12 mouse cellular contexts compared by ENCODE assay signal in the genomic region with DNA sequence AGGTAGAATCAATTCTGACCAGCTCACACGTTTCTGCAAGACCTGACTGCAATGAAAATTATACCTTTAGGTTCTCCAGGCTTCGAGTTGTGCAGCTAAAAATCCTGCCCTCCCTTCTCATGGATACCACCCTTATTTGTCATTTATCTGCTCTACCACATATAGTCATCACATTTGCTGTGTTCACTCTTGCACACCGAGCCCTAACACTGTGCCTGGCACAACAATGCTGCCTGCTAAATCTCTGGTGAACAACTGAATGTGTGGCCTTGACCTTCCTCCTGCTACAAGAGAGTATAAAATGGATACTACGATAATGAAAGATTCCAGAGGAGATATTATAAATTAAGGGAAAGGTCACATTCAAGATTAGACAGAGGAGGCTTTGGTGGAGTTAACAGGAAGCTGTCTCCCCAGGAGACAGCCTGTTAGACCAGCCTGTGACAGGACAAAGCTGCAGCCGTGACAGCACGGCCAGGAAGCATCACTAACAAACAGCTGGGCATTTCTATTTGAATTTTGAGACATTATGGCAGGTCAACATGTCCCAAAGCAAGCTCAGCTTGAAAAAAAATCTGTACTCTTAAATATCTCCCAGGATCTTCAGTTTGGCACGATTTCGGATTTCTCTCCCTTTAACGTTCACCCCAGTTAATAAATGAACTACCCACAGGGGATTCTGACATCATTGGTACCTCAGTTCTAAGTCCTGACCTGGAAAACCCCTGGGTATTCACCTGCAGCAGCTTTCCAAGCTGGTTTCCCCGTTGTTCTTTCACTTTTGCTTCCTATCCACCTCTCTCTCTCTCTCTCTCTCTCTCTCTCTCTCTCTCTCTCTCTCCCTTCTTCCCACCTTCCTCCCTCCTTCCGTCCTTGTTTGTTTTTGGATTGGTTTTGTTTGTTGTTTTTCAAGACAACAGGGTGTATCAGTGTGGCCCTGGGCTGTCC.
A peak's percentile ranks its signal among the peaks of the same experiment; 100 is the strongest.
DNase-seq lines count a peak whose midpoint lies in the region; ATAC-seq and TF ChIP-seq lines count a peak whose summit lies in the region.
"Had no signal": no experiment of that assay in that cellular context is flagged by ENCODE, and none has a peak within 500 bp of the region (broad histone marks: within the 10 kb centered on the region; RNA-seq: fewer than 3 reads in every experiment).

No protein-coding gene starts in this region.

- in situ Hi-C loops in Patski (cut with MboI; ENCODE audit: low pct_unique_long_range_greater_than_20kb) = loop anchor here (25.0 kb wide), 1 partner anchor 800 kb away; no protein-coding TSS in a partner anchor

- DNase-seq in adrenal gland, postnatal 14 days = peak; percentile 34
- DNase-seq in adrenal gland, adult 8-10 months = no peak
- DNase-seq in liver, postnatal 0 days = no peak
- DNase-seq in liver (no peak), Patski (ENCODE audit: low read depth, low spot score) (peak; percentile 74)
- DNase-seq in midbrain, embryonic 14.5 days = peak; percentile 19
- DNase-seq in thymus, postnatal 25 days = no peak
- DNase-seq: cerebellum, adult 9-11 months had no signal

- TF ChIP-seq EP300 in liver, postnatal 0 days (IDR thresholded peaks at IDR 0.05; ENCODE audit: low read depth) = no peak

- peaks cover 5% of the 10 kb centered on the region; the same call in 1 of the 2 replicates for H3K4me1 ChIP-seq in liver, postnatal 0 days (ENCODE audit: insufficient read depth)
- 0 out of 2 replicates have a peak, but pooled peaks cover 12% of the 10 kb centered on the region for H3K4me1 ChIP-seq in midbrain, embryonic 14.5 days (ENCODE audit: control insufficient read depth, insufficient read depth, low read length)
- H3K4me1 ChIP-seq: stomach, embryonic 15.5 days had no signal

- no peaks in the 10 kb centered on the region for H3K36me3 ChIP-seq in liver, postnatal 0 days (replicated peaks; ENCODE audit: insufficient read depth, low read length)
- H3K36me3 ChIP-seq in midbrain, embryonic 14.5 days (ENCODE audit: control insufficient read depth, insufficient read depth, low read length) = no peaks in the 10 kb centered on the region
- H3K36me3 ChIP-seq: heart, embryonic 15.5 days; limb, embryonic 12.5 days; stomach, embryonic 15.5 days had no signal

- ATAC-seq in liver, postnatal 0 days = peak; percentile 45; the same call in 1 of the 2 replicates
- ATAC-seq in Patski = no peak
- 0 out of 2 replicates have a peak, but pooled peaks have one; percentile 9 for ATAC-seq in midbrain, embryonic 14.5 days (ENCODE audit: low FRiP score, low TSS enrichment)
- ATAC-seq in erythroblast, adult 5-6 weeks (replicated peaks; ENCODE audit: low FRiP score, poor library complexity, severe bottlenecking) = no peak

- H3K4me2 ChIP-seq in liver, postnatal 0 days (ENCODE audit: low read depth, low read length) = peak overlapping the region; percentile 18
- no peak overlapping the region for H3K4me2 ChIP-seq in midbrain, embryonic 14.5 days (ENCODE audit: low read length)
- H3K4me2 ChIP-seq: heart, embryonic 15.5 days; limb, embryonic 12.5 days; stomach, embryonic 15.5 days had no signal

- H3K4me3 ChIP-seq in liver, postnatal 0 days (ENCODE audit: low read depth, low read length) = no peak overlapping the region
- no peak overlapping the region for H3K4me3 ChIP-seq in midbrain, embryonic 14.5 days (replicated peaks; ENCODE audit: low read depth, low read length)
- H3K4me3 ChIP-seq: heart, embryonic 15.5 days; limb, embryonic 12.5 days; stomach, embryonic 15.5 days had no signal

- H3K27ac ChIP-seq in liver, postnatal 0 days (ENCODE audit: low read depth) = no peak overlapping the region
- H3K27ac ChIP-seq in midbrain, embryonic 14.5 days (replicated peaks; ENCODE audit: low read depth, low read length) = 0 out of 2 replicates have a peak overlapping the region, but pooled peaks have one; percentile 1
- H3K27ac ChIP-seq: heart, embryonic 15.5 days; limb, embryonic 12.5 days; stomach, embryonic 15.5 days had no signal

- WGBS in liver, postnatal 0 days (ENCODE audit: insufficient replicate concordance) = 48% methylated on average over 11 of the region's 11 CpGs
- WGBS in midbrain, embryonic 14.5 days = 45% methylated on average over 11 of the region's 11 CpGs

- CTCF ChIA-PET in Patski (lab: Charles Lee) = interaction anchor here (1.1 to 2.5 kb wide), 2 partner anchors 11 to 31 kb away, joined by 3 to 10 read pairs; no protein-coding TSS in a partner anchor

- POLR2A ChIA-PET in Patski (lab: Charles Lee) = interaction anchor here (1.1 to 1.2 kb wide), 2 partner anchors 9 to 82 kb away, joined by 3 to 4 read pairs; no protein-coding TSS in a partner anchor

- no peak for TF ChIP-seq CTCF in liver, postnatal 0 days (IDR thresholded peaks at IDR 0.05; ENCODE audit: low read depth)
- TF ChIP-seq CTCF in Patski (IDR thresholded peaks at IDR 0.05) = no peak

- H3K9ac ChIP-seq in liver, postnatal 0 days (replicated peaks) = no peak overlapping the region
- no peak overlapping the region for H3K9ac ChIP-seq in midbrain, embryonic 14.5 days (replicated peaks; ENCODE audit: low read length)
- H3K9ac ChIP-seq: heart, embryonic 15.5 days; limb, embryonic 12.5 days; stomach, embryonic 15.5 days had no signal

- H3K27me3 ChIP-seq in liver, postnatal 0 days (ENCODE audit: insufficient read depth, low read length) = no peaks in the 10 kb centered on the region
- H3K27me3 ChIP-seq in Patski = no peaks in the 10 kb centered on the region
- H3K27me3 ChIP-seq in midbrain, embryonic 14.5 days (ENCODE audit: control insufficient read depth, insufficient read depth, low read length) = no peaks in the 10 kb centered on the region
- H3K27me3 ChIP-seq: heart, embryonic 15.5 days; limb, embryonic 12.5 days; stomach, embryonic 15.5 days had no signal

- no peaks in the 10 kb centered on the region for H3K9me3 ChIP-seq in liver, postnatal 0 days (ENCODE audit: low read length)
- no peaks in the 10 kb centered on the region for H3K9me3 ChIP-seq in midbrain, embryonic 14.5 days (ENCODE audit: control insufficient read depth, low read length)
- H3K9me3 ChIP-seq: heart, embryonic 15.5 days; stomach, embryonic 15.5 days had no signal

Comparison
In these comparisons a context has a peak if more than half of its experiments do, and no peak if none do; other contexts are left out.
1. DNase-seq: peak in adrenal gland, postnatal 14 days (single experiment), Patski (single experiment) and midbrain, embryonic 14.5 days (single experiment); none in adrenal gland, adult 8-10 months (single experiment), liver, postnatal 0 days (single experiment), liver (single experiment) and thymus, postnatal 25 days (single experiment).
2. ATAC-seq: peak in liver, postnatal 0 days (single experiment) and midbrain, embryonic 14.5 days (single experiment); none in Patski (single experiment) and erythroblast, adult 5-6 weeks (single experiment).